Mouse (Mus musculus) ovary, adult 10 weeks (tissue): Measurements from ENCODE around the gene Olfr847. TPM values are rescaled to one million over a fixed set of nuclear protein-coding genes. Genes with fewer than 3 reads are reported as not detected.

Experiments
- polyA plus RNA-seq: library from polyadenylated mRNA; stranded (reverse); fragments of 350-450 nt; fragmentation: Illumina TruSeq; extraction: RNeasy Lipid Tissue Mini Kit (QIAGEN cat#74804); gene quantifications from one replicate; pipeline ENCODE4 v1.2.3, GENCODE M21; 2014

Olfr847 gene
- polyA plus RNA-seq, result not detected

GRCm38 (mm10) chr9:19378569-19378968 lies at the start of gene Olfr847:
Gene Olfr847, minus strand, starts transcription at chr9:19378669.

GRCm38 (mm10) chr9:19363905-19364304 lies 14.6 kb downstream of the Olfr847 start, which contains the start of gene Olfr846:
Gene Olfr846, minus strand, starts transcription at chr9:19364005.

GRCm38 (mm10) chr9:19336157-19336556 lies 42.3 kb downstream of the Olfr847 start, which contains the start of gene Olfr845:
Gene Olfr845, plus strand, starts transcription at chr9:19336457.

Other genes with a start within 250 kb of the Olfr847 start
- gene Olfr837, start 242.4 kb downstream of the Olfr847 start, polyA plus RNA-seq, result not detected
- not detected for gene Olfr839-ps1, start 201.4 kb downstream of the Olfr847 start, polyA plus RNA-seq
- not detected for gene Olfr843, start 126.7 kb downstream of the Olfr847 start, polyA plus RNA-seq
- gene Olfr844, start 62.3 kb downstream of the Olfr847 start, polyA plus RNA-seq, result not detected
- gene Olfr845, start 42.2 kb downstream of the Olfr847 start, polyA plus RNA-seq, result not detected
- gene Olfr846, start 14.7 kb downstream of the Olfr847 start, polyA plus RNA-seq, result not detected
- gene Olfr849, start 61.6 kb upstream of the Olfr847 start, polyA plus RNA-seq, result not detected
- gene Olfr850, start 99.6 kb upstream of the Olfr847 start, polyA plus RNA-seq, result not detected
- not detected for gene Olfr851, start 114.6 kb upstream of the Olfr847 start, polyA plus RNA-seq
- gene Olfr853, start 162.4 kb upstream of the Olfr847 start, polyA plus RNA-seq, result not detected
- not detected for gene Olfr854, start 188.7 kb upstream of the Olfr847 start, polyA plus RNA-seq
- gene Olfr855, start 203.9 kb upstream of the Olfr847 start, polyA plus RNA-seq, result not detected
- gene Zfp317, start 243.4 kb upstream of the Olfr847 start, polyA plus RNA-seq, result 56.7 TPM